Mouse (Mus musculus) lung, adult 2 months (tissue): ENCODE data around the gene Thra.

Source experiments
- CTCF ChIP-seq: fragments of 200-500 bp; IDR thresholded peaks from 2 replicates; pipeline ENCODE4 v1.5.1; 2011; ENCODE audit warnings: mild to moderate bottlenecking, low read length, control low read depth; ENCODE audit not compliant: insufficient read depth
- POLR2A ChIP-seq: fragments of 200-500 bp; IDR thresholded peaks from 2 replicates; pipeline ENCODE4 v1.6.1; 2011; ENCODE audit warnings: low read depth, mild to moderate bottlenecking, control low read depth, low read length, borderline replicate concordance; ENCODE audit errors: extremely low read depth

DNA sequence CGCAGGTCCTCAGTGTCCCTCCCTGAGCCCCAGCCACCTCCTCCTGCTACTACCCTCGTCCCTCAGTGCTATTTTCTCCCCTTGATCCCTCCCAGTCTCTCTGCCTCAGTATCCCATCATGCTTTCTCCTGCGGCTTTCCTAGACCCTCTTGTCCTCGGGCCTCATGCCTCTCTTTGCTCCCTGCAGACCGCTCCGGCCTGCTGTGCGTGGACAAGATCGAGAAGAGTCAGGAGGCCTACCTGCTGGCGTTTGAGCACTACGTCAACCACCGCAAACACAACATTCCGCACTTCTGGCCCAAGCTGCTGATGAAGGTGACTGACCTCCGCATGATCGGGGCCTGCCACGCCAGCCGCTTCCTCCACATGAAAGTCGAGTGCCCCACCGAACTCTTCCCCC lies 23.7 kb downstream of the Thra start:
- TF ChIP-seq POLR2A: no peak
- TF ChIP-seq CTCF: no peak
